Mouse (Mus musculus): ENCODE results near the gene Ccz1.

DNA sequence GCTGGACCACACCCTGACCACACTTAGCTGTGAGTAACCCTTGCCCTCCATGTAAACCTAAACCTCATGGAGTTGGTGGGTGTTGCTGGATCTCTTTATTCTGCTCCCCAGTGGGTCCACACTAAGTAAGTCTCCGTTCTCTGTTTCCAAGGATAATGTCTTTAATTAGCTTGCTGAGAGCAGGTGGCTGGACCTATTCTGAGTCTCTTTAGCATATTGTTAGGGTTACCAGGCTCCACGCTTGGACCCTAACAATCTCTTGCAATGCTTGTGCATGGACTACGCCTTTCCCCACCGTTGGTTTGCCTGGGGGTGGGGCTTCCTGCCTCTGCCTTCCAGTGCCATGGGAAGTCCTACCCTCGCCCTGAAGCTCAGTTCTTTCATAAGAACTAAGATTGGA lies 49.4 kb upstream of the Ccz1 start:
- TF ChIP-seq CTCF (IDR thresholded peaks at IDR 0.05) (no peak), POLR2A (IDR thresholded peaks at IDR 0.05; ENCODE audit: insufficient read depth, low read depth, low read length) (no peak)

Measured in heart, adult 2 months (tissue).